Mouse (Mus musculus) E14TG2a.4 (cell line): ENCODE measurements around the gene Fktn.
A peak's percentile ranks its signal among the peaks of the same experiment; 100 is the strongest.

ENCODE experiments used
- H3K27me3 ChIP-seq: 2 replicates; pipeline ENCODE4 v1.6.1; 2014; ENCODE audit warnings: low read length, control low read depth; ENCODE audit not compliant: insufficient read depth
- H3K36me3 ChIP-seq: 2 replicates; pipeline ENCODE4 v1.6.1; 2014; ENCODE audit warnings: low read length, control low read depth; ENCODE audit not compliant: insufficient read depth
- H3K4me1 ChIP-seq: replicated peaks from 2 replicates; pipeline ENCODE4 v1.6.1; 2014; ENCODE audit warnings: low read depth, low read length, control low read depth
- H3K4me3 ChIP-seq: replicated peaks from 2 replicates; pipeline ENCODE4 v1.5.1; 2014; ENCODE audit warnings: mild to moderate bottlenecking, low read length
- H3K9me3 ChIP-seq: 2 replicates; pipeline ENCODE4 v1.6.1; 2014; ENCODE audit warnings: low read length, control low read depth
- CTCF ChIP-seq: conservative IDR thresholded peaks from 2 replicates; pipeline ENCODE4 v1.5.1; 2014; ENCODE audit warnings: low read length
- NANOG ChIP-seq: IDR thresholded peaks from 2 replicates; pipeline ENCODE4 v1.6.1; 2014; ENCODE audit warnings: borderline replicate concordance, low read length, mixed read lengths
- POU5F1 ChIP-seq: IDR thresholded peaks from 2 replicates; pipeline ENCODE4 v1.6.1; 2014; ENCODE audit warnings: low read length, borderline replicate concordance

Fktn gene

GRCm38 (mm10) chr4:53785746-53786398 is 72.1 kb downstream of the Fktn start:
- TF ChIP-seq POU5F1, result no peak
- TF ChIP-seq NANOG, result no peak
- no peak for TF ChIP-seq CTCF
- no peak overlapping the region for H3K4me3 ChIP-seq

GRCm38 (mm10) chr4:53786851-53787250 is 73.1 kb downstream of the Fktn start:
- no peaks in the 10 kb centered on the region for H3K36me3 ChIP-seq
- no peaks in the 10 kb centered on the region for H3K9me3 ChIP-seq
- H3K4me3 ChIP-seq, result no peak overlapping the region
- no peak for TF ChIP-seq NANOG
- no peak for TF ChIP-seq CTCF
- TF ChIP-seq POU5F1, result no peak
- peaks cover 45% of the 10 kb centered on the region for H3K4me1 ChIP-seq
- H3K27me3 ChIP-seq, result no peaks in the 10 kb centered on the region

More at GRCm38 (mm10) chr4:53785746-53786398, 72.1 kb downstream of the Fktn start:
- peaks cover 45% of the 10 kb centered on the region for H3K4me1 ChIP-seq
- H3K27me3 ChIP-seq, result no peaks in the 10 kb centered on the region
- no peaks in the 10 kb centered on the region for H3K36me3 ChIP-seq
- H3K9me3 ChIP-seq, result no peaks in the 10 kb centered on the region

- Histone ChIP-seq H3K4me3 (no peak overlapping the region), H3K27me3 (no peaks in the 10 kb centered on the region), H3K36me3 (no peaks in the 10 kb centered on the region), H3K4me1 (peaks cover 34% of the 10 kb centered on the region), H3K9me3 (no peaks in the 10 kb centered on the region)
- no peak for TF ChIP-seq CTCF
- TF ChIP-seq NANOG, result peak; percentile 44; the same call in 1 of the 2 replicates
Observed at GRCm38 (mm10) chr4:53789346-53789745, 75.5 kb downstream of the Fktn start.

- H3K4me3 ChIP-seq, result no peak overlapping the region
- no peak for TF ChIP-seq NANOG
- TF ChIP-seq CTCF, result no peak
- no peaks in the 10 kb centered on the region for H3K27me3 ChIP-seq
- no peaks in the 10 kb centered on the region for H3K36me3 ChIP-seq
- no peaks in the 10 kb centered on the region for H3K9me3 ChIP-seq
- peaks cover 17% of the 10 kb centered on the region for H3K4me1 ChIP-seq
Observed at GRCm38 (mm10) chr4:53794257-53794966, 80.6 kb downstream of the Fktn start.

- Histone ChIP-seq H3K9me3 (no peaks in the 10 kb centered on the region), H3K27me3 (no peaks in the 10 kb centered on the region), H3K36me3 (no peaks in the 10 kb centered on the region), H3K4me1 (peaks cover 16% of the 10 kb centered on the region), H3K4me3 (no peak overlapping the region)
- TF ChIP-seq NANOG (no peak), POU5F1 (no peak), CTCF (no peak)
Observed at GRCm38 (mm10) chr4:53795086-53795485, 81.3 kb downstream of the Fktn start.

- Histone ChIP-seq H3K4me1 (peaks cover 13% of the 10 kb centered on the region), H3K36me3 (no peaks in the 10 kb centered on the region), H3K9me3 (no peaks in the 10 kb centered on the region), H3K4me3 (no peak overlapping the region), H3K27me3 (no peaks in the 10 kb centered on the region)
- no peak for TF ChIP-seq CTCF
- no peak for TF ChIP-seq NANOG
- TF ChIP-seq POU5F1, result no peak
Observed at GRCm38 (mm10) chr4:53795706-53796105, 81.9 kb downstream of the Fktn start.

GRCm38 (mm10) chr4:53796865-53797772 is 83.3 kb downstream of the Fktn start:
- H3K27me3 ChIP-seq, result no peaks in the 10 kb centered on the region
- H3K4me1 ChIP-seq, result peaks cover 12% of the 10 kb centered on the region
- TF ChIP-seq POU5F1 (no peak), NANOG (no peak), CTCF (no peak)
- H3K9me3 ChIP-seq, result peaks cover 3% of the 10 kb centered on the region
- no peaks in the 10 kb centered on the region for H3K36me3 ChIP-seq
- no peak overlapping the region for H3K4me3 ChIP-seq

- Histone ChIP-seq H3K4me3 (no peak overlapping the region), H3K9me3 (peaks cover 23% of the 10 kb centered on the region), H3K4me1 (peaks cover 12% of the 10 kb centered on the region), H3K36me3 (no peaks in the 10 kb centered on the region), H3K27me3 (no peaks in the 10 kb centered on the region)
- no peak for TF ChIP-seq POU5F1
- no peak for TF ChIP-seq NANOG
- no peak for TF ChIP-seq CTCF
Observed at GRCm38 (mm10) chr4:53798896-53799676, 85.3 kb downstream of the Fktn start.
